Mouse (Mus musculus): ENCODE data around the gene Gpr3. TPM values are rescaled to one million over a fixed set of nuclear protein-coding genes. Genes with fewer than 3 reads are reported as not detected.

Gene Gpr3
- polyA plus RNA-seq, 1 experiment from 2014 or later = 0.15 TPM

- H3K27ac ChIP-seq (ENCODE audit: low read length) = no peak overlapping the region
- H3K9ac ChIP-seq (ENCODE audit: low read length) = no peak overlapping the region
- no peaks in the 10 kb centered on the region for H3K36me3 ChIP-seq (ENCODE audit: control insufficient read depth, insufficient read depth, low read length)
- WGBS = 80% methylated on average over 8 of the region's 8 CpGs
- no peaks in the 10 kb centered on the region for H3K9me3 ChIP-seq (ENCODE audit: control insufficient read depth, low read length)
- ATAC-seq (ENCODE audit: low read depth) = no peak
- H3K4me3 ChIP-seq (ENCODE audit: low read length) = no peak overlapping the region
- H3K4me2 ChIP-seq (ENCODE audit: low read depth, low read length) = no peak overlapping the region
- H3K27me3 ChIP-seq (ENCODE audit: control insufficient read depth, insufficient read depth, low read depth, low read length) = peaks cover 4% of the 10 kb centered on the region; the same call in 1 of the 2 replicates
- H3K4me1 ChIP-seq (replicated peaks; ENCODE audit: control insufficient read depth, insufficient read depth, low read length) = peaks cover 4% of the 10 kb centered on the region
Measured at GRCm38 (mm10) chr4:133221701-133222100, 9.4 kb upstream of the Gpr3 start.

DNA sequence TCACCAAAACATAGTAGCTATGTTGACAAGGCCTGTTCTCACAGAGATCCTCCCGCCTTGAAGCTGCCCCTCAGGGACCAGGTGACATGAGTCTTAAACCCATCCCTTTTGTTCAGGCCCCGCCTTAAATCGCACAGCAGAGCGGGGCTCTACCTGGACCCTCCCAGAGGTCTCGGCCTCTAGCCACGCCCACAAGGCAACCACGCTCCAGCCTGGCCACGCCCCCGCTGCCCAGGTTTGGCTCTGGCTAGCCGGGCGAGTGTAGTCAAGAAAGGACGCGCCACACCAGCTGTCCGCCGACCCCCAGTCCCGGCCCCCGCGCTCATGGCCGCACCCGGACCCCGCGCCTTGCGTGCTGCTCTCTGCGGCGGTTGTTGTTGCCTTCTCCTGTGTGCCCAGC, 8.3 kb upstream of the Gpr3 start:
- Histone ChIP-seq H3K9me3 (ENCODE audit: control insufficient read depth, low read length) (no peaks in the 10 kb centered on the region), H3K27me3 (ENCODE audit: control insufficient read depth, insufficient read depth, low read depth, low read length) (peaks cover 4% of the 10 kb centered on the region; the same call in 1 of the 2 replicates), H3K9ac (ENCODE audit: low read length) (peak overlapping the region; percentile 57; the same call in 1 of the 2 replicates), H3K4me2 (ENCODE audit: low read depth, low read length) (peak overlapping the region; percentile 60), H3K27ac (ENCODE audit: low read length) (no peak overlapping the region), H3K36me3 (ENCODE audit: control insufficient read depth, insufficient read depth, low read length) (no peaks in the 10 kb centered on the region), H3K4me3 (ENCODE audit: low read length) (peak overlapping the region; percentile 43), H3K4me1 (replicated peaks; ENCODE audit: control insufficient read depth, insufficient read depth, low read length) (peaks cover 4% of the 10 kb centered on the region)
- ATAC-seq (ENCODE audit: low read depth) = peak; percentile 61; the same call in 1 of the 2 replicates
- WGBS = under 1% methylated on average over 25 of the region's 25 CpGs

- Histone ChIP-seq H3K4me3 (ENCODE audit: low read length) (no peak overlapping the region), H3K27me3 (ENCODE audit: control insufficient read depth, insufficient read depth, low read depth, low read length) (peaks cover 8% of the 10 kb centered on the region; the same call in 1 of the 2 replicates), H3K9ac (ENCODE audit: low read length) (no peak overlapping the region), H3K4me2 (ENCODE audit: low read depth, low read length) (no peak overlapping the region), H3K27ac (ENCODE audit: low read length) (no peak overlapping the region), H3K36me3 (ENCODE audit: control insufficient read depth, insufficient read depth, low read length) (no peaks in the 10 kb centered on the region), H3K4me1 (replicated peaks; ENCODE audit: control insufficient read depth, insufficient read depth, low read length) (peaks cover 2% of the 10 kb centered on the region), H3K9me3 (ENCODE audit: control insufficient read depth, low read length) (no peaks in the 10 kb centered on the region)
- WGBS = 84% methylated on average over 3 of the region's 3 CpGs
- ATAC-seq (ENCODE audit: low read depth) = no peak
Measured at GRCm38 (mm10) chr4:133218745-133219144, 6.4 kb upstream of the Gpr3 start.

- H3K9me3 ChIP-seq (ENCODE audit: control insufficient read depth, low read length) = no peaks in the 10 kb centered on the region
- 2% methylated on average over 5 of the region's 5 CpGs for WGBS
- peaks cover 8% of the 10 kb centered on the region; the same call in 1 of the 2 replicates for H3K27me3 ChIP-seq (ENCODE audit: control insufficient read depth, insufficient read depth, low read depth, low read length)
- no peak overlapping the region for H3K27ac ChIP-seq (ENCODE audit: low read length)
- no peaks in the 10 kb centered on the region for H3K36me3 ChIP-seq (ENCODE audit: control insufficient read depth, insufficient read depth, low read length)
- H3K4me1 ChIP-seq (replicated peaks; ENCODE audit: control insufficient read depth, insufficient read depth, low read length) = peaks cover 11% of the 10 kb centered on the region
- ATAC-seq (ENCODE audit: low read depth) = no peak
- no peak overlapping the region for H3K9ac ChIP-seq (ENCODE audit: low read length)
- no peak overlapping the region for H3K4me2 ChIP-seq (ENCODE audit: low read depth, low read length)
- no peak overlapping the region for H3K4me3 ChIP-seq (ENCODE audit: low read length)
Measured at GRCm38 (mm10) chr4:133217641-133218040, 5.3 kb upstream of the Gpr3 start.

GRCm38 (mm10) chr4:133213661-133214060, 1.3 kb upstream of the Gpr3 start:
- Histone ChIP-seq H3K4me2 (ENCODE audit: low read depth, low read length) (peak overlapping the region; percentile 99), H3K9me3 (ENCODE audit: control insufficient read depth, low read length) (no peaks in the 10 kb centered on the region), H3K36me3 (ENCODE audit: control insufficient read depth, insufficient read depth, low read length) (no peaks in the 10 kb centered on the region), H3K4me3 (ENCODE audit: low read length) (no peak overlapping the region), H3K27ac (ENCODE audit: low read length) (no peak overlapping the region), H3K9ac (ENCODE audit: low read length) (no peak overlapping the region), H3K27me3 (ENCODE audit: control insufficient read depth, insufficient read depth, low read depth, low read length) (peaks cover 4% of the 10 kb centered on the region; the same call in 1 of the 2 replicates), H3K4me1 (replicated peaks; ENCODE audit: control insufficient read depth, insufficient read depth, low read length) (peaks cover 18% of the 10 kb centered on the region)
- 12% methylated on average over 10 of the region's 10 CpGs for WGBS
- ATAC-seq (ENCODE audit: low read depth) = no peak

DNA sequence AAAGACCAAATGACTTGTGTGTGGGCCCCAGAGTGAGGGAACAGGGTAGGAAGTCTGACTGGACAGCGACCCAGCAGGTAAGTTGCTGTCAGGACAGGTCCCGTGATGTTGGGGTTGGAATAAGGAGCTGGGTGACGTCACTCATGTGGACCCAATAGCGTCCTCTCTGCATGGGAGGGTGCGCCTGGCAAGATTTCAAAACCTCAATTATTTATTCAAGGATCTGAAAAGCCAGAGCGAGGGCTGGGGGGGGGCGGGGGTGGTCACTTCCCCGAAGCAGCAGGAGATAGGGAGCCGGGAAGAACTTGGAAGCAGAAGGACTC, 893 bp upstream of the Gpr3 start:
- Histone ChIP-seq H3K4me1 (replicated peaks; ENCODE audit: control insufficient read depth, insufficient read depth, low read length) (peaks cover 18% of the 10 kb centered on the region), H3K9me3 (ENCODE audit: control insufficient read depth, low read length) (no peaks in the 10 kb centered on the region), H3K36me3 (ENCODE audit: control insufficient read depth, insufficient read depth, low read length) (no peaks in the 10 kb centered on the region), H3K9ac (ENCODE audit: low read length) (no peak overlapping the region), H3K4me3 (ENCODE audit: low read length) (peak overlapping the region; percentile 11), H3K27me3 (ENCODE audit: control insufficient read depth, insufficient read depth, low read depth, low read length) (peaks cover 4% of the 10 kb centered on the region; the same call in 1 of the 2 replicates), H3K27ac (ENCODE audit: low read length) (no peak overlapping the region), H3K4me2 (ENCODE audit: low read depth, low read length) (peak overlapping the region; percentile 99)
- WGBS = 3% methylated on average over 8 of the region's 9 CpGs
- peak; percentile 21 for ATAC-seq (ENCODE audit: low read depth)

GRCm38 (mm10) chr4:133212562-133213267, 379 bp upstream of the Gpr3 start:
- Histone ChIP-seq H3K27ac (ENCODE audit: low read length) (no peak overlapping the region), H3K9ac (ENCODE audit: low read length) (no peak overlapping the region), H3K4me1 (replicated peaks; ENCODE audit: control insufficient read depth, insufficient read depth, low read length) (peaks cover 18% of the 10 kb centered on the region), H3K27me3 (ENCODE audit: control insufficient read depth, insufficient read depth, low read depth, low read length) (peaks cover 4% of the 10 kb centered on the region; the same call in 1 of the 2 replicates), H3K4me3 (ENCODE audit: low read length) (peak overlapping the region; percentile 66), H3K9me3 (ENCODE audit: control insufficient read depth, low read length) (no peaks in the 10 kb centered on the region), H3K36me3 (ENCODE audit: control insufficient read depth, insufficient read depth, low read length) (no peaks in the 10 kb centered on the region), H3K4me2 (ENCODE audit: low read depth, low read length) (peak overlapping the region; percentile 99)
- 2% methylated on average over 42 of the region's 44 CpGs for WGBS
- ATAC-seq (ENCODE audit: low read depth) = peak; percentile 86

- no peak for ATAC-seq (ENCODE audit: low read depth)
- H3K27me3 ChIP-seq (ENCODE audit: control insufficient read depth, insufficient read depth, low read depth, low read length) = peaks cover 4% of the 10 kb centered on the region; the same call in 1 of the 2 replicates
- no peak overlapping the region for H3K4me3 ChIP-seq (ENCODE audit: low read length)
- H3K4me2 ChIP-seq (ENCODE audit: low read depth, low read length) = no peak overlapping the region
- H3K27ac ChIP-seq (ENCODE audit: low read length) = no peak overlapping the region
- peaks cover 18% of the 10 kb centered on the region for H3K4me1 ChIP-seq (replicated peaks; ENCODE audit: control insufficient read depth, insufficient read depth, low read length)
- H3K9me3 ChIP-seq (ENCODE audit: control insufficient read depth, low read length) = no peaks in the 10 kb centered on the region
- no peak overlapping the region for H3K9ac ChIP-seq (ENCODE audit: low read length)
- H3K36me3 ChIP-seq (ENCODE audit: control insufficient read depth, insufficient read depth, low read length) = no peaks in the 10 kb centered on the region
- WGBS = 93% methylated on average over 19 of the region's 19 CpGs
Measured at GRCm38 (mm10) chr4:133210788-133211390, 1.4 kb downstream of the Gpr3 start.

DNA sequence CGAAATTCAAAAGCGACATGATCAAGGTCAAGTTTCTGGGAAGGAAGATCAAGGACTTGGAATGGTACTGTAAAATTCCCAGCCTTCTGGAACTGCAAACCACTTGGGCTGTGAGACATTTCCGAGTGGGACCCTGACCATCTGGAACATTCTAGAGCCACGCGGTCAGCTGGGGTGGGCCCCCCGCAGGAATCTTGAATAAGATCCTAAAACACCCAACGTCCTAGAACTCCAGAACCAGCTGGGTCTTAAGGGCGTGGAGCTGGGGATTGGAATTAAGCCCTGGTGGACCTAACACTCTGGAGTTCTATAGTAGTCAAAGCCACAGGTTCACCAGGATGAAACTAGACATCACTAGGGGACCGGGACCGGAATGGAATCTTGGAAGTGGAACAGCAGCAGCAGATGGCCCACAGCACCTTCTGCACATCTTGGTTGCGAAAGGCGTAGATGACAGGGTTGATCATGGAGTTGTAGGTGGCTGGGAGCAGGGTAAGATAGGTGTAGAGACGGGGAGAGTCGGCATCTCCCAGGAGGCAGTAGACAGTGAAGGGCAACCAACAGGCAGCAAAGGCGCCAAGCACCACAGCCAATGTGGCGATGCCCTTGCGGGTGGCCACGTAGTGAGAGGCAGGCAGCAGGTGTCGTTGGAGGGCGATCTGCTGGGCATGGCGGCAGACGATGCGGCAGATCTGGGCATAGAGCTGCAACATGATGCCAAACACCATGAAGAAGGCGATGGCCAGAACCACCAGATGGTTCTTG, 2.1 kb downstream of the Gpr3 start:
- Histone ChIP-seq H3K4me3 (ENCODE audit: low read length) (no peak overlapping the region), H3K9me3 (ENCODE audit: control insufficient read depth, low read length) (no peaks in the 10 kb centered on the region), H3K9ac (ENCODE audit: low read length) (no peak overlapping the region), H3K4me2 (ENCODE audit: low read depth, low read length) (no peak overlapping the region), H3K4me1 (replicated peaks; ENCODE audit: control insufficient read depth, insufficient read depth, low read length) (peaks cover 18% of the 10 kb centered on the region), H3K27me3 (ENCODE audit: control insufficient read depth, insufficient read depth, low read depth, low read length) (peaks cover 4% of the 10 kb centered on the region; the same call in 1 of the 2 replicates), H3K36me3 (ENCODE audit: control insufficient read depth, insufficient read depth, low read length) (no peaks in the 10 kb centered on the region), H3K27ac (ENCODE audit: low read length) (no peak overlapping the region)
- WGBS = 89% methylated on average over 24 of the region's 24 CpGs
- no peak for ATAC-seq (ENCODE audit: low read depth)

All from lung, embryonic 16.5 days (tissue).